ENCODE assay signal across 8 mouse cellular contexts in genomic region chr3:53464146-53464698, GRCm38 (mm10). TPM values are rescaled to one million over a fixed set of nuclear protein-coding genes. Genes with fewer than 3 reads are reported as not detected.
DNase-seq lines count a peak whose midpoint lies in the region; ATAC-seq and TF ChIP-seq lines count a peak whose summit lies in the region.

No protein-coding gene starts in this region.

- peak overlapping the region; percentile 74; the same call in 1 of the 2 replicates for H3K27ac ChIP-seq in heart, embryonic 12.5 days (ENCODE audit: poor library complexity, severe bottlenecking)
- H3K27ac ChIP-seq in embryonic facial prominence, embryonic 13.5 days, result peak overlapping the region; percentile 89; the same call in 1 of the 2 replicates
- H3K27ac ChIP-seq in limb, embryonic 12.5 days, result peak overlapping the region; percentile 88
- no peak overlapping the region for H3K27ac ChIP-seq in stomach, embryonic 14.5 days (ENCODE audit: low read length)

- peak overlapping the region; percentile 86 for H3ac ChIP-seq in C2C12 (ENCODE audit: control insufficient read depth, insufficient read length, low read depth)

- peaks cover 87% of the 10 kb centered on the region for H3K79me2 ChIP-seq in C2C12 (ENCODE audit: control insufficient read depth, insufficient read depth)

- no peak for ATAC-seq in heart, embryonic 12.5 days (ENCODE audit: insufficient number of reproducible peaks, low FRiP score)
- no peak for ATAC-seq in embryonic facial prominence, embryonic 13.5 days (ENCODE audit: insufficient number of reproducible peaks, insufficient read depth, low FRiP score, low TSS enrichment, low read depth)
- no peak for ATAC-seq in limb, embryonic 12.5 days (ENCODE audit: insufficient number of reproducible peaks, insufficient read depth, low FRiP score, low TSS enrichment, low read depth)
- ATAC-seq in stomach, embryonic 14.5 days (ENCODE audit: insufficient number of reproducible peaks, insufficient read depth, low FRiP score, low read depth), result no peak

- no peaks in the 10 kb centered on the region for H3K27me3 ChIP-seq in heart, embryonic 12.5 days (replicated peaks)
- no peaks in the 10 kb centered on the region for H3K27me3 ChIP-seq in C2C12 (ENCODE audit: control insufficient read depth, insufficient read depth, insufficient read length)
- no peaks in the 10 kb centered on the region for H3K27me3 ChIP-seq in embryonic facial prominence, embryonic 13.5 days
- H3K27me3 ChIP-seq in limb, embryonic 12.5 days, result no peaks in the 10 kb centered on the region
- no peaks in the 10 kb centered on the region for H3K27me3 ChIP-seq in stomach, embryonic 14.5 days (ENCODE audit: control insufficient read depth, insufficient read depth, low read length)

- peaks cover 61% of the 10 kb centered on the region for H3K79me3 ChIP-seq in C2C12 (ENCODE audit: low read depth)

- peak overlapping the region; percentile 92 for H3K9ac ChIP-seq in heart, embryonic 12.5 days
- H3K9ac ChIP-seq in embryonic facial prominence, embryonic 13.5 days, result peak overlapping the region; percentile 94
- peak overlapping the region; percentile 85 for H3K9ac ChIP-seq in limb, embryonic 12.5 days (replicated peaks)
- peak overlapping the region; percentile 86 for H3K9ac ChIP-seq in stomach, embryonic 14.5 days (replicated peaks; ENCODE audit: low read depth, low read length)

- H3K4me2 ChIP-seq in heart, embryonic 12.5 days, result peak overlapping the region; percentile 88
- peak overlapping the region; percentile 80 for H3K4me2 ChIP-seq in embryonic facial prominence, embryonic 13.5 days
- peak overlapping the region; percentile 78 for H3K4me2 ChIP-seq in limb, embryonic 12.5 days
- H3K4me2 ChIP-seq in stomach, embryonic 14.5 days (replicated peaks; ENCODE audit: low read depth, low read length), result peak overlapping the region; percentile 80

- no peak for DNase-seq in heart, adult 18-20 months
- DNase-seq in adrenal gland, postnatal 14 days, result no peak
- DNase-seq in frontal cortex, postnatal 36 days (ENCODE audit: low spot score in 2 of 2), result no peak

- peak overlapping the region; percentile 92 for H3K4me3 ChIP-seq in heart, embryonic 12.5 days
- peak overlapping the region; percentile 85 for H3K4me3 ChIP-seq in C2C12 (ENCODE audit: insufficient read depth, poor library complexity, severe bottlenecking)
- H3K4me3 ChIP-seq in embryonic facial prominence, embryonic 13.5 days, result peak overlapping the region; percentile 85
- peak overlapping the region; percentile 89 for H3K4me3 ChIP-seq in limb, embryonic 12.5 days (replicated peaks)
- peak overlapping the region; percentile 96 for H3K4me3 ChIP-seq in stomach, embryonic 14.5 days (ENCODE audit: low read depth, low read length)

- H3K9me3 ChIP-seq in heart, embryonic 12.5 days (replicated peaks), result no peaks in the 10 kb centered on the region
- no peaks in the 10 kb centered on the region for H3K9me3 ChIP-seq in embryonic facial prominence, embryonic 13.5 days
- H3K9me3 ChIP-seq in limb, embryonic 12.5 days, result no peaks in the 10 kb centered on the region
- no peaks in the 10 kb centered on the region for H3K9me3 ChIP-seq in stomach, embryonic 14.5 days (ENCODE audit: control insufficient read depth, low read depth, low read length)

- H3K4me1 ChIP-seq in heart, embryonic 12.5 days (replicated peaks), result peaks cover 41% of the 10 kb centered on the region
- peaks cover 31% of the 10 kb centered on the region for H3K4me1 ChIP-seq in embryonic facial prominence, embryonic 13.5 days
- H3K4me1 ChIP-seq in limb, embryonic 12.5 days (replicated peaks), result peaks cover 24% of the 10 kb centered on the region
- H3K4me1 ChIP-seq in stomach, embryonic 14.5 days (ENCODE audit: control insufficient read depth, insufficient read depth, low read length), result peaks cover 22% of the 10 kb centered on the region

- H3K36me3 ChIP-seq in heart, embryonic 12.5 days, result peaks cover 20% of the 10 kb centered on the region
- H3K36me3 ChIP-seq in C2C12 (ENCODE audit: control insufficient read depth, insufficient read depth), result peaks cover 17% of the 10 kb centered on the region
- peaks cover 21% of the 10 kb centered on the region for H3K36me3 ChIP-seq in embryonic facial prominence, embryonic 13.5 days
- H3K36me3 ChIP-seq in limb, embryonic 12.5 days, result peaks cover 28% of the 10 kb centered on the region
- H3K36me3 ChIP-seq in stomach, embryonic 14.5 days (ENCODE audit: control insufficient read depth, insufficient read depth, low read length), result peaks cover 15% of the 10 kb centered on the region

- no peak for TF ChIP-seq CTCF in C2C12 (IDR thresholded peaks at IDR 0.05; ENCODE audit: control insufficient read depth, insufficient read depth, insufficient read length)

- 0% methylated on average over 20 of the region's 20 CpGs for WGBS in heart, embryonic 12.5 days
- under 1% methylated on average over 20 of the region's 20 CpGs for WGBS in embryonic facial prominence, embryonic 13.5 days
- WGBS in limb, embryonic 12.5 days, result under 1% methylated on average over 20 of the region's 20 CpGs
- 0% methylated on average over 20 of the region's 20 CpGs for WGBS in stomach, embryonic 14.5 days

TF ChIP-seq in C2C12, 6 proteins besides CTCF, POLR2A, EP300 and RAD21:
- TF ChIP-seq CEBPB (IDR thresholded peaks at IDR 0.05; ENCODE audit: low read depth), result no peak
- TF ChIP-seq MAX (IDR thresholded peaks at IDR 0.05), result no peak
- TF ChIP-seq MYOD1 (IDR thresholded peaks at IDR 0.05; ENCODE audit: control insufficient read depth, insufficient read length, low read depth), result no peak
- TF ChIP-seq USF1 (IDR thresholded peaks at IDR 0.05; ENCODE audit: low read depth), result no peak
- TF ChIP-seq MYOG (IDR thresholded peaks at IDR 0.05; ENCODE audit: control insufficient read depth, extremely low read depth, insufficient read length), result no peak
- no peak for TF ChIP-seq FOSL1 (IDR thresholded peaks at IDR 0.05; ENCODE audit: insufficient read depth, low read length, poor library complexity, severe bottlenecking)

RNA-seq across cellular contexts. Expression of gene Proser1, which starts 0.8 kb away (rescaled TPM):
- 15.3 and 19.6 TPM in 2 replicates for polyA plus RNA-seq in heart, embryonic 12.5 days (2016; fragmentation: Nextera tagmentation; extraction: Ambion mirVana)
- total RNA-seq in heart, adult 18-20 months (2021), result 1 to 10 TPM; 5.8 to 7.4 TPM
- 5.5 TPM for polyA plus RNA-seq in C2C12 (2012; fragmentation: generic; extraction: Trizol)
- polyA plus RNA-seq in embryonic facial prominence, embryonic 13.5 days (2015; fragmentation: Nextera tagmentation; extraction: Ambion mirVana), result 22.5 and 27.0 TPM in 2 replicates
- polyA plus RNA-seq in limb, embryonic 12.5 days (2016; fragmentation: Nextera tagmentation; extraction: Ambion mirVana), result 25.1 and 26.3 TPM in 2 replicates
- 21.7 and 22.1 TPM in 2 replicates for polyA plus RNA-seq in stomach, embryonic 14.5 days (2014; fragmentation: Nextera tagmentation; extraction: Ambion mirVana)
- 22.4 and 25.6 TPM in 2 replicates for total RNA-seq in adrenal gland, postnatal 14 days (2021)

RNA-seq across cellular contexts. Expression of gene Nhlrc3, which starts 1.1 kb away (rescaled TPM):
- polyA plus RNA-seq in heart, embryonic 12.5 days (2016; fragmentation: Nextera tagmentation; extraction: Ambion mirVana), result 9.2 and 9.7 TPM in 2 replicates
- 1 to 10 TPM; 4.5 to 4.8 TPM for total RNA-seq in heart, adult 18-20 months (2021)
- polyA plus RNA-seq in C2C12 (2012; fragmentation: generic; extraction: Trizol), result 3.1 TPM
- polyA plus RNA-seq in embryonic facial prominence, embryonic 13.5 days (2015; fragmentation: Nextera tagmentation; extraction: Ambion mirVana), result 9.0 and 11.7 TPM in 2 replicates
- polyA plus RNA-seq in limb, embryonic 12.5 days (2016; fragmentation: Nextera tagmentation; extraction: Ambion mirVana), result 11.4 and 14.5 TPM in 2 replicates
- 11.4 and 12.6 TPM in 2 replicates for polyA plus RNA-seq in stomach, embryonic 14.5 days (2014; fragmentation: Nextera tagmentation; extraction: Ambion mirVana)
- 9.8 and 11.9 TPM in 2 replicates for total RNA-seq in adrenal gland, postnatal 14 days (2021)

RNA-seq across cellular contexts. Expression of gene Stoml3, which starts 24.2 kb away (rescaled TPM):
- not detected in 2 replicates for polyA plus RNA-seq in heart, embryonic 12.5 days (2016; fragmentation: Nextera tagmentation; extraction: Ambion mirVana)
- total RNA-seq in heart, adult 18-20 months (2021), result not detected
- polyA plus RNA-seq in C2C12 (2012; fragmentation: generic; extraction: Trizol), result 0.01 TPM
- polyA plus RNA-seq in embryonic facial prominence, embryonic 13.5 days (2015; fragmentation: Nextera tagmentation; extraction: Ambion mirVana), result 0.29 TPM in 1 of 2 replicates, not detected in the other
- not detected in 2 replicates for polyA plus RNA-seq in limb, embryonic 12.5 days (2016; fragmentation: Nextera tagmentation; extraction: Ambion mirVana)
- 0.14 TPM in 1 of 2 replicates, not detected in the other for polyA plus RNA-seq in stomach, embryonic 14.5 days (2014; fragmentation: Nextera tagmentation; extraction: Ambion mirVana)
- total RNA-seq in adrenal gland, postnatal 14 days (2021), result not detected in 2 replicates
